Mouse (Mus musculus) monocyte, adult 2 months (primary cell): ENCODE results near the gene Ptprd.

Source experiments
- DNase-seq, 2 experiments: peaks; one replicate each; pipeline ENCODE4 v3.0.0; 2022; ENCODE audit warnings: low spot score in 2 of 2, low read depth in 1 of 2

The Ptprd gene

GRCm38 (mm10) chr4:76239063-76239462 lies 1972.7 kb downstream of the Ptprd start:
- no peak for DNase-seq

DNA sequence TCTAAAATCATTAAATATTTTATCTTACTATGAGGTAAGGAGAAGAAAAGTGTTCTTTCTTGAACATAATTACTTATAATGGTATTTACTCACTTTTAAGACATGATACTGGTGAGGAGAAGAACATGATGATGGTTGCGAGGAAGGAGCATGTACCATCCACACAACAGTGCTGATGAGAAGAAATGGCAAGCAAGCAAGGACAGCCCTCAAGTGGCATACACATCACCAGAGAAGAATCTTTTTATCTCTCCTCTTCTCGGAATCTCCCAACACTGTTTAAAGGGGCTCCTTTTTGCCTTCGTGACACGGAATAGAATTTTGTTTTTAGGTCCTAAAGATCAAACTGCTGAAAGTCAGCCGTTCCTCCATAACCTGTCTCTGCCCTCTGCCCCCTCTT lies 1973.2 kb downstream of the Ptprd start:
- DNase-seq = no peak

- DNase-seq = no peak
Observed at GRCm38 (mm10) chr4:76237827-76238226, 1973.9 kb downstream of the Ptprd start.

GRCm38 (mm10) chr4:76223720-76224119 lies 1988.0 kb downstream of the Ptprd start:
- DNase-seq = no peak

GRCm38 (mm10) chr4:76222520-76222919 lies 1989.2 kb downstream of the Ptprd start:
- DNase-seq = no peak

GRCm38 (mm10) chr4:76218065-76218464 lies 1993.7 kb downstream of the Ptprd start:
- DNase-seq = no peak

GRCm38 (mm10) chr4:76215141-76215540 lies 1996.6 kb downstream of the Ptprd start:
- DNase-seq = no peak

DNA sequence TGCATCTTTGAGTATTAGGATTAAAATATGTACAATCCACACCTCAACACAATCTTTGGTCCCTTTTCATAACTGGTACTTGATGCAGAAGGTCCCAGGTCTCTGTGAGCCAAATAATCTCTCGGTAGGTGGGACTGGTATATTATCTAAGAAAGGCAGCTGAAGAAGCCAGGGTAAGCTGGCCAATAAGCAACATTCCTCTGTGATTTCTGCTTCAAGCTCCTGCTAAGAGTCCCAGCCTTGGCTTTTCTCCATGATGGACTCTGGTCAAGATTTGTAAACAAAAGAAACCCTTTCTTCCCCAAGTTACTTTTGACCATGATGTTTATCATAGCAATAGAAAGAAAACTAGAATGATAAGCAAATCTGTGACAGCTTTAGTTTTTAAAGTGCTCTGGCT lies 2012.4 kb downstream of the Ptprd start:
- no peak for DNase-seq

- DNase-seq = no peak
Observed at GRCm38 (mm10) chr4:76194762-76195161, 2017.0 kb downstream of the Ptprd start.

DNA sequence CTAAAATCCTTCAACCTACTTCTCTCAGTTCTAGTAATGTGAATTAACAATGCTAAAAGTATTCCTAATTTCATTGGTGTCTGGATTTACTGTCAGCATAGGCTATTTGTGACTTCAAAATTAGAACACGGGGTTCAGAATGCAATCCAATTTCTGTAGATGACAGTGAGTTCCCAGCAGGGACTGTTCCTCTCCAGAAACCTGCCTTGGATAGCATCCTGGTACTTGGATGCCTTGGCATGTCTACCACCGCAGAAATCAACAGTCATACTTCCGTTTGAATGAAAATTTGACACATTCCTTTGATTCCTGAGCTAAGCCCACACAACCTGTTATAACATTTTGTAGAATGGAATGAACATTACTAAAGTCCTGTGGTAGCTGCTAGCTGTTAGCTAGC lies 2018.3 kb downstream of the Ptprd start:
- no peak for DNase-seq

GRCm38 (mm10) chr4:76192031-76192430 lies 2019.7 kb downstream of the Ptprd start:
- no peak for DNase-seq

DNA sequence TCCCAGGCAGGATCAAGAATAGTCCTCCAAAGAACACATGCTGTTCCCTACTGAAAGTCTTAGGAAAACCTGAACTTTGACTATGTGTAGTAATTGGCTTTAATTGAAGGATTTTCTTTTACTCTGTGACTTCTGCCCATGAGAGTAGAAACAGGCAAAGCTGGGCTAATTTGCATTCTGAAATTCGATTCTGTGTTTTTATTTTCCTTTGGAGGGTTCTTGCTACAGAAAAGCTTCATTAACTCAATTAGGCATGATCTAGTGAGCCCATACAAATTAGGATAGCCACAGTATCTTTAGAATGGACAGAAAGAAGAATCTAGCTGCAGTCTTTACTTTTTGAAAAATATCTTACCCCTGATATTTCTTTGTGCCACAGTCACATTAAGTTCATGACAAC lies 2021.0 kb downstream of the Ptprd start:
- no peak for DNase-seq

GRCm38 (mm10) chr4:76183095-76183494 lies 2028.7 kb downstream of the Ptprd start:
- no peak for DNase-seq

GRCm38 (mm10) chr4:76179497-76179896 lies 2032.3 kb downstream of the Ptprd start:
- DNase-seq = no peak

DNA sequence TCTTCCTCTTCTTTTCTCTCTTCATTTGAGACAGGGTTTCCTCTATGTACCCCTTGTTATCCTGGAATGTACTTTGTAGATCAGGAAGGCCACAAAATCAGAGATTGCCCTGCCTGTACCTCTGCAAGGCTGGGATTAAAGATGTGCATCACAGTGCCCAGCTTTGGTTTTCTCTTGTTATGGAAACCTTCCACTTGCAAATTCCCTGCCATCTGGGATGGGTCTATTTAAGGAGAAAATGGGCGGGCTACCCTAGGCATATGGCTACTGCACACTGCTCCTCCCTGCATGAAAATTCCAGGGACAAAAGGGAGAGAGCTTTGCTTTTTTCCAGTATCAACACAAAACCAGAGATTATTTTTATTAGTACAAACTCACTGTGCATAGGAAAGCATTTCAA lies 2036.7 kb downstream of the Ptprd start:
- no peak for DNase-seq

DNA sequence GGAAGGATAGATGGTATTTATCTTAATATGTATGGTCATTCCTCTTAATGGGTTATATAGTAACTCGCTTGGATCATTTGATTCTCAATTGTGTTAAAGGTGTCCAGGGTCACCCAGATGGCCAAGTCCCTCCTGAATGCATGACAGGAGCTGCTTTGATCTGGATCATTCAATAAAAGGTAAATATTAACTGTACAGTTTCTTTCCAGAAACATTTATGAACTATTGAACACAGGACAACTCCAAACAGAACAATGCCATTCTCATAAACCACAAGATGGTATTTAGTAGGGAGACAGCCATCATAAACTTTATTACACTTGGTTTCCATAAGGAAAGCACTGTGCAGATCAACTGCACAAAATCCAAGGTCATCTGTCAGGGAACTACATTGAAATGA lies 2056.0 kb downstream of the Ptprd start:
- DNase-seq = no peak

DNA sequence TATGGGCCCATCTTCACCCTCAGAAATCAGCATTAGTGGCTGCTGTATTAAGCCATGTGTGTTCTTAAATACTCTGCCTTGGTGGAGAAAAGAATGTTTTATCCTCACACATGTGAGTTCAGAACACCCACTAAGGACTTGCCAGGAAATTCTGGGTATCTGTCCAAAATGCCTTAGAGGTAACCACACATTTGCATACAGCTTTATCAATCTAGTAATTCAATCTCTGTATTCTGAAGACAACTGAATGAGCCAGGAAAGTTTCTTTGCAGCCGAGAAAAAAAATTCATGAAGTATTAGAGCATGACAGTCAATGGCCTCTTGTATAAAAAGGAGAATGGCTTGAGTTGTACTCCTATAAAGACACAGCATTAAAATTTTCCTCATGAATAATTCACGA lies 2057.6 kb downstream of the Ptprd start:
- DNase-seq = no peak

- no peak for DNase-seq
Observed at GRCm38 (mm10) chr4:76144925-76145324, 2066.8 kb downstream of the Ptprd start.

DNA sequence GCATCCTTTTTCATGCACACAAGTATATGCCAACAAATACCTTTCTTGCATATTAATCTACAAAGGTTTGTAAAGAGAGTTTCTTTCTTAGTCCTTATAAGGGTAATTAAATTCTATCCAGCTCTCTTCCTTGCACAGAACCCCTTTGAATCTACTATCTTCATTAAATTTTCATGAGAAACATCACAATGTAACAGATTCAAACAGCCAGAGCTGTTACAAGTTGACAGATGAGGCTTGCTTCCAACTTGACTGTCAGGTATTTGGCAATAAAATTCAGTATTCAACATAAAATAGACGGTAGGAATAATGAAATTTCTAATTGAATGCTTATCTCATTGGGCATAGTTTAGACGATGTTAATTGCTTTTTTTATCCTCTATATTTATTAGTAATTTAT lies 2067.4 kb downstream of the Ptprd start:
- no peak for DNase-seq

DNA sequence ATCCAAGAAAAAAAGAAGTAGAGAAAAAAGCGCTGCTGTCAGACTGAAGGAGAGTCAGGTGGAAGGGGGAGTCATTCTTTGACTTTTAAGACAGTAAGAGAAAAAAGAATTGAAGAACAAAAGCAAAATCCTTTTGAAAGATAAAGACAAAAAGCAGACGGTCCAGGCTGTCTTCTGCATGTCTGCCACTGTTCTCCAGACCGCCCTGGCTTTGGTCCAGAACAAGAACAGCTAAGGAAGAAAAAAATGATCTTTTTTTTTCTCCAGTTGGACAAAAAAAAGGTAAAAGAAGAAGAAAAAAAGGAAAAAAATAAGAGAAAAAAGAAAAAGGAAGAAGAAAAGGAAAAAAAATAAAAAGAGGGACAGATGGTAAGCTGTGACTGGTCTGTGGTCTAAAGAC lies 2073.9 kb downstream of the Ptprd start:
- DNase-seq = no peak

GRCm38 (mm10) chr4:76136625-76137024 lies 2075.1 kb downstream of the Ptprd start:
- DNase-seq = no peak

- DNase-seq = no peak
Observed at GRCm38 (mm10) chr4:76091845-76092244, 2119.9 kb downstream of the Ptprd start.

GRCm38 (mm10) chr4:76089866-76090265 lies 2121.9 kb downstream of the Ptprd start:
- no peak for DNase-seq

GRCm38 (mm10) chr4:76076051-76076450 lies 2135.7 kb downstream of the Ptprd start:
- DNase-seq = no peak
